Mouse (Mus musculus) embryonic stem cell, embryonic (primary cell): Measurements from ENCODE around the gene Dnajb12.

Experiments used
- CTCF ChIA-PET, 4 experiments: fragments of 300-600 bp in 2 of 4; fragments of 350-600 bp in 2 of 4; sonication (Branson Sonifier 250); formaldehyde crosslinking; loops; one replicate each; lab custom pipeline; 2022; ENCODE audit warnings: inconsistent platforms in 2 of 4; lab: Charles Lee
- POLR2A ChIA-PET, 4 experiments: fragments of 300-600 bp in 2 of 4; fragments of 350-600 bp in 2 of 4; sonication (Branson Sonifier 250); formaldehyde crosslinking; loops; one replicate each; lab custom pipeline; 2022; ENCODE audit warnings: antibody characterized with exemption in 4 of 4, inconsistent platforms in 1 of 4; lab: Charles Lee

Gene Dnajb12

DNA sequence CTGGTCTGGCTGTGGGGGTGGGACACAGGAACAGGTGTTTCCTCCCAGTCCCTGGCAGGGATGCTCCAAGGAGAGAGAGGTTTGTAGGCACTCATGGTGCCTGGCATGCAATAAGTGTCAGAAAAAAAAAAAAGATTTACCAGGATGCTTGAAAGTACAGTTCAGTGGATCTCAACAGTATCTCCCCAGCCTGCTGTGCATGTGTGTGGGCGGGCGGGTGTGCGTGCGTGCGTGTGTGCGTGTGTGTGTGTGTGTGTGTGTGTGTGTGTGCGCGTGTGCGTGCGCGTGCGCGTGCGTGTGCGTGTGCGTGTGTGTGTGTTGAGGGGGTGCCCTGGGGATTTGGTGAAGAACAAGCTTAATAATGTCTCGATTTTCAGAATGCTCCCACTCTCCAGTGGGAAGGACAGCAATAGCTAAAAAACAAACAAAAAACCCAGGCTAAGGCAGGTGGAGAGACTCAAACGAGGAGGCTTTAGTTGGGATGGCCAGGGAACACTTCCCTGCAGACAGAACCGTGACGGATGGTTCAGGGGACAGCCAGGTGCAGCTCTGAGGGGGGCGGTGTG, 63.0 kb downstream of the Dnajb12 start:
- POLR2A ChIA-PET = interaction anchor here in 3 of 4 experiments (0.6 to 3.4 kb wide), 48 partner anchors 8 to 85 kb away, joined by 3 to 45 read pairs (median 5); partner anchors contain the start of genes Ddit4 (in 3 of the 3), Anapc16 (in 1 of the 3) and Ascc1 (in 1 of the 3)
- CTCF ChIA-PET = interaction anchor here in 3 of 4 experiments (0.5 to 2.1 kb wide), 17 partner anchors 9 to 1790 kb away, joined by 3 to 11 read pairs (median 4); partner anchors contain the start of gene Ddit4 (in 1 of the 3)

GRCm38 (mm10) chr10:59942847-59943420, 63.6 kb downstream of the Dnajb12 start:
- ChIA-PET POLR2A (interaction anchor here in 3 of 4 experiments (0.7 to 3.4 kb wide), 55 partner anchors 8 to 183 kb away, joined by 3 to 45 read pairs (median 5); partner anchors contain the start of genes Ddit4 (in 3 of the 3), Anapc16 (in 1 of the 3) and Ascc1 (in 1 of the 3)), CTCF (interaction anchor here (0.5 to 2.1 kb wide), 22 partner anchors 8 to 1790 kb away, joined by 3 to 11 read pairs (median 3); partner anchors contain the start of genes Anapc16 (in 1 of the 4), Ascc1 (in 1 of the 4) and Ddit4 (in 1 of the 4))

- ChIA-PET CTCF (interaction anchor here (0.5 to 2.1 kb wide), 17 partner anchors 8 to 314 kb away, joined by 3 to 11 read pairs (median 3); partner anchors contain the start of genes Anapc16 (in 1 of the 4), Ascc1 (in 1 of the 4) and Ddit4 (in 1 of the 4)), POLR2A (interaction anchor here in 3 of 4 experiments (0.6 to 3.4 kb wide), 48 partner anchors 8 to 301 kb away, joined by 3 to 45 read pairs (median 5); partner anchors contain the start of genes Ddit4 (in 3 of the 3), Anapc16 (in 1 of the 3) and Ascc1 (in 1 of the 3))
Observed at GRCm38 (mm10) chr10:59943421-59943989, 64.1 kb downstream of the Dnajb12 start.

DNA sequence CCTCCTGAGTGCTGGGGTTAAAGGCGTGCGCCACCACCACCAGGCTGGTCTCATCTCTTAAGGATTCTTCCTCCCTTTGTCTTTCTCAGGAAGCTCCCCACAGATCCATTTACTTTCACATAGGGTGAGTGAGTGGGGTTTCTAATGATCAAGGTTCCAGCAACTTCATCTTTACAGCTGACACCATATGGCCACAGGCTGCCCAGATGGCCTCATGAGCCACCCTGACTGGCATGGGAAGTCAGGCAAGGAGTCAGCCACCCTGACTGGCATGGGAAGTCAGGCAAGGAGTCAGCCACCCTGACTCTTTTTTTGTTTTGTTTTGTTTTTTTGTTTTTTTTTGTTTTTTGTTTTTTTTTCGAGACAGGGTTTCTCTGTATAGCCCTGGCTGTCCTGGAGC, 66.1 kb downstream of the Dnajb12 start:
- CTCF ChIA-PET = no interaction called here
- POLR2A ChIA-PET = interaction anchor here in 2 of 4 experiments (0.7 to 1.2 kb wide), 3 partner anchors 20 to 51 kb away, joined by 3 to 7 read pairs (median 4); no protein-coding TSS in a partner anchor

- CTCF ChIA-PET = interaction anchor here in 2 of 4 experiments (1.5 to 1.7 kb wide), 2 partner anchors 31 to 53 kb away, joined by 3 to 4 read pairs; no protein-coding TSS in a partner anchor
- POLR2A ChIA-PET = interaction anchor here in 3 of 4 experiments (0.7 to 8.8 kb wide), 7 partner anchors 11 to 56 kb away, joined by 3 to 145 read pairs (median 4); partner anchors contain the start of genes Anapc16 (in 1 of the 3) and Ascc1 (in 1 of the 3)
Observed at GRCm38 (mm10) chr10:59946362-59946761, 67.0 kb downstream of the Dnajb12 start.

DNA sequence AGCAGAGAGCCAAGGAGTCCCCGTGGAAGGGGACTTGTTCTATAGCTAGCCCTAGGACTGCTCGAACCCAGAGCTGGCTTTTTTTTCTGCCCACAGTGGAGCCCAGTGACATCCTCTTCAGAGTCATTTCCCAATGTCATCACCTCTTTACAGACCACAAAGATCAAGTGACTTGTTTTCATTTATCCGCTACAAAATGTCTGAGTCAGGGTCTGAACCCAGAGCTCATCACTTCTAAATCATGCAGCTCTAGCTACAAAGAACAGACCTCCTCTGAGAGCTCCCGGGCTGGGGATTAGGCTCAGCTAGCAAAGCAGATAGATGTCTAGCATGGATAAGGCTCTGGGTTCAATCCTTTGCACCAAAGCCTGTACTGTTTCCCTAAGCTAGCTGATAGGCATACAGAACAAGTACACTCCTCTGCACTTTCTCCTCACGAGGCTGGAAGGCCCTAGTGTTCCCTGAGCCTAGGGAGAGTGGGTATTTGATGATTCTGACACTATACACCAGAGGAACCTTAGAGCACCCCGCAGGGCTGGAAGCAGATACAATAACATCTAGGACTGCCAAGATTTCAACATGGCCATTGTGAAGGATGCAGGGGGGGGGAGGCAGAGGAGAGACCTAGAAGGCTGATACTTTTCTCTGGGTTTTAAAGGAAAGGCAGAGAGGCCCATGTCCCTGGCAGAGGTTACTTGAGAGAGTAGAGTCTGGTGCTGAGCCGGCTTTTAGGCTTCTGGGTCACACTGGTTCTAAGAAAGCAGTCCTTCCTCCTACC, 68.1 kb downstream of the Dnajb12 start:
- ChIA-PET CTCF (interaction anchor here in 3 of 4 experiments (0.6 to 2.3 kb wide), 5 partner anchors 9 to 53 kb away, joined by 3 to 9 read pairs (median 4); no protein-coding TSS in a partner anchor), POLR2A (interaction anchor here in 3 of 4 experiments (0.7 to 8.8 kb wide), 23 partner anchors 9 to 624 kb away, joined by 3 to 145 read pairs (median 4); partner anchors contain the start of genes Anapc16 (in 2 of the 3), Ascc1 (in 2 of the 3) and P4ha1 (in 1 of the 3))

DNA sequence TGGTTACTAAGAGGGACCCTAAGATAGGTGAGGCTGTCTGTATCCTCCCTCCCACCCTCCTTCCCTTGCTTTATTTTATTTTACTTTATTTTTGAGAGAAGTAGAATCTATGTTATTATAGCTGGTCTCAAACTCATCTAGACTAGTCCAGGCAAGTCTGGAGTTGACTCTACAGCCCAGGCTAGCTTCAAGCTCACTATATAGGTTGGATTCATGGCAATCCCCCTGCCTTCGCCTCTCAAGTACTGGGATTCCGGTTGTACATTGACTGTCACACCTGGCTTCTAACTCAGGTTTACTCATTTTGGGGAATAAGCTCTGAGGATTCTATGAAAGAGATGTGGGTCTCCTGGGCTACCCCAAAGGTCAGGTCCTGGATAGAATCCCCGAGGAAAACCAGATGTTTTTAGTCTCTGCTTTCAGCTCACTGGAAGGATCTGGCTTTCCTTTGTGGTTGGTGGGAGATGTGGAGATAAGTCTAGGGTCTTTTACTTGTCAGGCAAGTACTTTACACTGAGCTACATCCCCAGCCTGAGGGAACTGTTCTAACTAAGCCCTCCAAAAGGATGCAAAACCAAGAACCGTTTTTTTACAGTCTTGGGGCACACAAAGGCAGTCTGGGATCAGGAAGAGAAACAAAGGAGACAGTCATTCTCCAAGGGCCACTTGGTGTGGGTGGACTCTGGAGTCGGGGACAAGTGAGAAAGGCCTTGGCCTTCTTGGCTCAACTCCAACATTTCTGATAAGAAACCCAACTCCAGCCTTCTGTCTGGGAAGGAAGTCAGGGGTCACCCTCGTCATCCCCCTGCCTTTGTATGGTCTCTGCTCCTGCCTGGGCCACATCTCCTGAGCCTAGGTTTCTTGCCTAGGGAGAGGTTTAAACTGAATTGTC, 69.3 kb downstream of the Dnajb12 start:
- ChIA-PET POLR2A (interaction anchor here in 3 of 4 experiments (0.5 to 8.8 kb wide), 30 partner anchors 9 to 625 kb away, joined by 3 to 145 read pairs (median 5); partner anchors contain the start of genes Anapc16 (in 2 of the 3), Ascc1 (in 2 of the 3) and P4ha1 (in 1 of the 3)), CTCF (interaction anchor here in 1 of 4 experiments (0.7 to 2.3 kb wide), 3 partner anchors 9 to 54 kb away, joined by 3 to 9 read pairs (median 3); no protein-coding TSS in a partner anchor)
